ENCODE assay signal across 13 mouse cellular contexts in genomic region chr2:101967152-101967551, GRCm38 (mm10).
DNase-seq lines count a peak whose midpoint lies in the region; ATAC-seq and TF ChIP-seq lines count a peak whose summit lies in the region.
"Had no signal": no experiment of that assay in that cellular context is flagged by ENCODE, and none has a peak within 500 bp of the region (broad histone marks: within the 10 kb centered on the region; RNA-seq: fewer than 3 reads in every experiment).

No protein-coding gene starts in this region.

- peaks cover 19% of the 10 kb centered on the region for H3K4me1 ChIP-seq in heart, embryonic 11.5 days (ENCODE audit: control insufficient read depth, insufficient read depth, low read length)
- H3K4me1 ChIP-seq in lung, embryonic 14.5 days (ENCODE audit: insufficient read depth), result peaks cover 16% of the 10 kb centered on the region
- peaks cover 32% of the 10 kb centered on the region for H3K4me1 ChIP-seq in midbrain, embryonic 16.5 days (ENCODE audit: control insufficient read depth, insufficient read depth, low read length)

- H3K9me3 ChIP-seq in heart, embryonic 11.5 days (replicated peaks; ENCODE audit: control insufficient read depth, low read length), result no peaks in the 10 kb centered on the region
- no peaks in the 10 kb centered on the region for H3K9me3 ChIP-seq in lung, embryonic 14.5 days (ENCODE audit: low read depth, low read length)
- no peaks in the 10 kb centered on the region for H3K9me3 ChIP-seq in midbrain, embryonic 16.5 days (replicated peaks; ENCODE audit: control insufficient read depth, low read length, poor library complexity, severe bottlenecking)

- no peak for DNase-seq in heart, adult 18-20 months
- DNase-seq in lung, embryonic 14.5 days, result peak; percentile 22
- no peak for DNase-seq in lung, postnatal 36 days
- peak; percentile 25 to 30 for DNase-seq in kidney, postnatal 36 days
- no peak for DNase-seq in T-cell, adult 2 months (ENCODE audit: low spot score)
- no peak for DNase-seq in spleen, postnatal 4 days (ENCODE audit: low spot score in 2 of 2)
- DNase-seq: adrenal gland, postnatal 36 days; cerebellum, postnatal 14 days; gastrocnemius, postnatal 36 days; right cerebral cortex, postnatal 14 days; thymus, adult 18-20 months had no signal

- no peaks in the 10 kb centered on the region for H3K27me3 ChIP-seq in heart, embryonic 11.5 days (ENCODE audit: control insufficient read depth, insufficient read depth, low read length)
- no peaks in the 10 kb centered on the region for H3K27me3 ChIP-seq in lung, embryonic 14.5 days (ENCODE audit: insufficient read depth, low read length)
- no peaks in the 10 kb centered on the region for H3K27me3 ChIP-seq in midbrain, embryonic 16.5 days (ENCODE audit: control insufficient read depth, insufficient read depth, low read depth, low read length)

- H3K27ac ChIP-seq in heart, embryonic 11.5 days (ENCODE audit: low read depth, low read length), result peak overlapping the region; percentile 60
- H3K27ac ChIP-seq in lung, embryonic 14.5 days (ENCODE audit: low read depth), result peak overlapping the region; percentile 33
- peak overlapping the region; percentile 31; the same call in 1 of the 2 replicates for H3K27ac ChIP-seq in midbrain, embryonic 16.5 days (ENCODE audit: low read length)

- no peak overlapping the region for H3K4me3 ChIP-seq in heart, embryonic 11.5 days (ENCODE audit: low read depth, low read length)
- H3K4me3 ChIP-seq in lung, embryonic 14.5 days (ENCODE audit: low read depth, low read length), result no peak overlapping the region
- no peak overlapping the region for H3K4me3 ChIP-seq in midbrain, embryonic 16.5 days (ENCODE audit: low read depth, low read length)

- H3K4me2 ChIP-seq in heart, embryonic 11.5 days, result peak overlapping the region; percentile 12; the same call in 1 of the 2 replicates
- H3K4me2 ChIP-seq in lung, embryonic 14.5 days, result no peak overlapping the region
- H3K4me2 ChIP-seq in midbrain, embryonic 16.5 days (ENCODE audit: low read length), result no peak overlapping the region

- 46% methylated on average over 7 of the region's 7 CpGs for WGBS in heart, embryonic 11.5 days (ENCODE audit: insufficient replicate concordance)
- 46% methylated on average over 7 of the region's 7 CpGs for WGBS in lung, embryonic 14.5 days
- 17% methylated on average over 7 of the region's 7 CpGs for WGBS in midbrain, embryonic 16.5 days

- no peaks in the 10 kb centered on the region for H3K36me3 ChIP-seq in heart, embryonic 11.5 days (ENCODE audit: control insufficient read depth, insufficient read depth, low read length)
- no peaks in the 10 kb centered on the region for H3K36me3 ChIP-seq in lung, embryonic 14.5 days (ENCODE audit: insufficient read depth)
- H3K36me3 ChIP-seq in midbrain, embryonic 16.5 days (ENCODE audit: control insufficient read depth, insufficient read depth, low read length), result no peaks in the 10 kb centered on the region

- TF ChIP-seq CTCF in lung, embryonic 14.5 days (IDR thresholded peaks at IDR 0.05; ENCODE audit: low read depth), result no peak

- no peak for ATAC-seq in heart, embryonic 11.5 days (replicated peaks; ENCODE audit: insufficient number of reproducible peaks, low FRiP score, low TSS enrichment)
- no peak for ATAC-seq in lung, embryonic 14.5 days (ENCODE audit: insufficient read depth)
- ATAC-seq in midbrain, embryonic 16.5 days, result no peak

- no peak overlapping the region for H3K9ac ChIP-seq in heart, embryonic 11.5 days (ENCODE audit: low read depth, low read length)
- no peak overlapping the region for H3K9ac ChIP-seq in lung, embryonic 14.5 days
- H3K9ac ChIP-seq in midbrain, embryonic 16.5 days (ENCODE audit: low read depth, low read length), result 0 out of 2 replicates have a peak overlapping the region, but pooled peaks have one; percentile 28

Comparison
In these comparisons a context has a peak if more than half of its experiments do, and no peak if none do; other contexts are left out.
1. DNase-seq: peak in lung, embryonic 14.5 days (single experiment) and kidney, postnatal 36 days (2 of 2); none in heart, adult 18-20 months (0 of 2), lung, postnatal 36 days (single experiment), T-cell, adult 2 months (single experiment) and spleen, postnatal 4 days (0 of 2).
2. Peak in every context shown above with its lines, with median percentiles within 50 percentile points of each other: H3K27ac ChIP-seq.